Mouse (Mus musculus) heart, postnatal 0 days (tissue): ENCODE measurements at regions not wholly inside any gene's neighbourhood (a gene's known extent, or its start where the extent isn't known, plus 50 kb on each side); places are given as distances from the start of the nearest gene placed in this dataset.

Source experiments
- CTCF ChIP-seq: IDR thresholded peaks from 2 replicates; pipeline ENCODE4 v1.5.1; 2016; ENCODE audit warnings: antibody characterized with exemption, control low read depth, low read depth
- EP300 ChIP-seq: IDR thresholded peaks from 2 replicates; pipeline ENCODE4 v1.6.1; 2016; ENCODE audit warnings: antibody characterized with exemption, low read depth

- TF ChIP-seq EP300 (no peak), CTCF (no peak)
Measured at GRCm38 (mm10) chr3:128181221-128181908, 285.2 kb upstream of the Fam241a start.
